Mouse (Mus musculus) neural tube, embryonic 10.5 days (tissue): ENCODE data around the gene Gm281.
A peak's percentile ranks its signal among the peaks of the same experiment; 100 is the strongest.
"Not testable (repeated sequence)": the region's sequence is repeated elsewhere in the genome, so short reads cannot be mapped to it uniquely, and the experiment has no call there.

Experiments
- DNase-seq: peaks from one replicate; pipeline ENCODE4 v3.0.0-alpha.2; 2017; ENCODE audit warnings: low spot score; ENCODE audit errors: extremely low spot score

The Gm281 gene

DNA sequence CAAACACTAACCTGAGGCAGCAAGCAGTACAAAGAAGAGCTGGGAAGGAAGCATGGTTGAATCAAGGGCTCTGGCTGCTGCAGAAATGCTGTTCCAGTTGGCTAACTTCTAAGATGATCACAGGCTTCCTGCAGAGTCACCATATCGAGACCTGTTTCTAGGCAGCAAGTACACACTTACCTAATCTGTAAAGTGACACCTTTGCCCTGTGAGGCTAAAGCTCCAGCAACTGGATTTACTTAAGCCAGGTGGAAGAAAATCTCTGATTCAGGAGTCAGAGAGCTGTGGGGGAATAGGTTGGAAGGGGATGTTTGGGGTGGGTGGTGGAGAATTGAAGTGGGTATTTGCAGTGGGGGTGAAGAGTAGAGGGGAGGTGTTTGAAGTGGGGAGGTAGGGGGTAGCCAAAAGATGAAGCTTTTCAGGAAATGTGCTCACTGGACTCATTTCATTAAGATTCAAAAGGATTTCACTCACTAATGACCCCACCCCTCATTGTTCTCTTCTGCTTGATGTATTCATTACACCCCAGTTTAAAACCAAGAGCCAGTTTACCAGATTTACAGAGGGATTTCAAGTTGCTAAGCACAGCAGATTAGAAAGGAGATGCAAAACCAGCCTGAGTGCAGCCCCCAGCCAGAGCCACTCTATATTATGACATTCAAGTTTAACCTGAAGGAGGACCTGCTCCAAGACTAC lies at the start of gene Gm281:
Gene Gm281 (minus strand): TSS at position 92 of the 696 bp plus-strand sequence.
- DNase-seq: no peak

DNA sequence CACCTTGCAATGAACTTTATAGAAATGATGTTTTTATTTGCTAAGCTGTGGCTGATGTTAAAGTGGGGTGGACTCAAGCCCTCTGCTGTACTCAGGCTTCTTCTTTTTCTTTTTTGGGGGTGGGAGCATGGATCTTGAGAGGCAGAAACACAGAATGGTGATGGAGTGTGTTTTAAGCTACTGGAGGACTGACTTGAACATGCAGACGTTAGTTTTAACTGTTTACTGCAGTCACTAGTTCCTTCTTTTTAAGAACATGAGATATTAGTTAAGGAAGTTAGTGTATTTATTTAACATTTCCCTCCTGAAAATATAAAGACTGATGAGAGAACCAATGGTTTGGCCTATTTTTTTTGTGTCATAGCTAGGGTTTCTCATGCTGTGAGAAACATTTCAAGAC lies 49.2 kb upstream of the Gm281 start:
- DNase-seq: no peak

DNA sequence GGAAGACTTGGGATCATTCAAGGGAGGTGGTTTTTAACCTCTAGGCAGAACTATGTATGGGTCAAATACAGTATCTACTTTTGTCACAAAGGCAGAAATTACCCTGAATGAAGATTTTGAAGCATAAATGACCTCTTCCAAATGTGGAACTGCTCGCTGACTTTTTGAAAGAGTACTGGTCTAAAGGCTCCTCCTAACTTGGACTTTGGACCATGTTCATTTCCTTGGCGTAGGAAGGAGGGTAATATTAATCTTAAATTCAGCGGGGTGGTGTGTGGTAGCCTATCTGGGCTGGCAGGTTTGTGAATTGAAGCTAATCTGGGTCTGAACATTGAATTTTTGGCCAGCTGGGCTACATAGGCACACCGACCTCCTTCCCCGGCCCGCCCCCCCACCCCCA lies 48.2 kb upstream of the Gm281 start:
- no peak for DNase-seq

DNA sequence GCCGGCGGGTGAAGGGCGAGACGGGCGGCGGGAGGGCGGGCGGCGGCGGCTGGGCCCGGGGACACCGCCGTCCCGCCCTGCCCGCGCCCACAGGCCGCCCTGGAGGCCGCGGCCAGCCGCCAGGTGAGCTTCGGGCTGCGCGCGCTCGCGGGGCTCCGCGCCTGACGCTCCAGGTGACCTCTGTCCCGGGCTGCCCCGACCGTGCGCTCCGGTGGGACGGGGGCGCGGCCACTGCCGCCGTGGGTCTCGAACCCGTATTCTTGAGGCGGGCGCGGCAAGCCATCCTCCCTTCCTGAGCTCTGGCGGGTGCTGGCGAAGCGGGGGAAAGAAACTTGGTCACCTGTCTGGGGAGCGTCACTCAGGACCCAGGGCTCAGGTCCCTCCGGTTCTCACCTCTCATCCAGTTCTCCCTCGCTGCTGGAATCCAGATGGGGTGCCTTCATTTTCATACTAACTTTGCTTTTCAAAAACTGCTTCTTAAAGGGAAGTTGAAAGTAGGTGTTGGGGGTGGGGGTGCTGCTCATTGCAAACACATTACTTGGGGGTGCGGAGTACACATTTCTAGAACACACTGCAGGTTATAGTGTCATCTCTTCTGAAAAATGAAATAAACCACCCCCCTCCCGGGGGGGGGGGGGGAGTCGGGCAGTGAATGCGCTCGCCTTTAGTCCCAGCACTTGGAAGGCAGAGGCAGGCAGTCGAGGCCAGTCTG lies 47.3 kb upstream of the Gm281 start, which contains the start of the genes Atxn7 and Thoc7:
Gene Atxn7 (plus strand): TSS at position 40 of the 712 bp plus-strand sequence.
Gene Thoc7 (minus strand): TSS at position 452 of the 712 bp plus-strand sequence.
- DNase-seq: peak; percentile 71

DNA sequence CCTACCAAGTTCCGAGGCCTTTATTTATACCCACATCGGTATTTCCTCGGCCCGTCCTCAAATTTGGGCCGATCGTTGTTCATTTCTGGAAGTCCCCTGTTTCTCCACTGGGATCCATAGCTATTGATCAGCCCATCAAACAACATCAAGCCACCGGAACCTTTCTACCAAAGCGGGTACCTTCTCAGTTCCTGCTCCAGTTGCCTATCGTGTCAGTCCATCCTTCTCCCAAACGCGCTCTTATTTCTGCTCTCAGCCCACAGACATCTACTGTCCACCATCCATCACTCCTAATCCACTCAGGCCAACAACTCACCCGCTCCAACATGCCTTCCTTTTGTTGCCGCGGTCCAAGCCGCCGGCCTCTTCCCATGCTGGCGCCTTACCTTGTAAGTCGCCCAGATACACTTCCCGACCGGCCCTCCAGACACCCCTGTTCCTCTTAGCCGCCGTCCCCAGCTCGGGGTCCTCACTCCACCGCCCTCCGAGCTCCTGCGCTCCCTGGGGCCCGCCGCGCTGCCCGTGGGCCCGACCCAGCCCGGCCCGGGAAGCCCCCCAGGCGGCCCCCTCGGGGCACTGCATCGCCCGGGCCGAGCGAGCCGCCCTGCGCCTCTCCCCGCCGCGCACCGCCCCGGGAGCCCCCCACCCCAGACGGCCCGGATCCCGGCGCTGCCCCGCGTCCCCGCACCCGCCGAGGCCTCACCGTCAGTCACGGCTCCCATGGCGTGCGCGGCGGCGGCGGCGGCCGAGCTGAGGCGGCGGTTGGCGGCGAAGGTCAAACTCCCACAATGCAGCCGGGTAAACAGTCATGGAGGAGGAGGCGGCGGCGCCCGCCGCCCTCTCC lies 46.4 kb upstream of the Gm281 start:
- DNase-seq: peak; percentile 76

DNA sequence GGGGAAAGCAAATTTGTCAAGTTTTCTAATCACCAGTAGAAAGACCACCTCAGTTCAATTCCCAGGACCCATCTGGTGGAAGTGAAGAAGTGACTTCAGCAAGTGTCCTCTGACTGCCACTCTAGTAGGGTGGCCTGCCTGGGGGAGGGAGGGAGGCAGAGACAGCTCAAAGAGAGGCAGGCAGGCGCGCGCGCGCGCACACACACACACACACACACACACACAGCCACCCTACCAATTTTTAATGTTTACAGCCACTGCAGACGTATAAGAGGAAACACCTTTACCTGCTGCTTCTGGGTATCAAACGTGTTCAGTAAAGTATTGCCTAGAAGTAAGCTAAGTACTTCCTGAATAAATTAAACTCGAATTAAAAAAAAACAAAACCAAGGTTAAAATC lies 45.8 kb upstream of the Gm281 start:
- peak; percentile 56 for DNase-seq

DNA sequence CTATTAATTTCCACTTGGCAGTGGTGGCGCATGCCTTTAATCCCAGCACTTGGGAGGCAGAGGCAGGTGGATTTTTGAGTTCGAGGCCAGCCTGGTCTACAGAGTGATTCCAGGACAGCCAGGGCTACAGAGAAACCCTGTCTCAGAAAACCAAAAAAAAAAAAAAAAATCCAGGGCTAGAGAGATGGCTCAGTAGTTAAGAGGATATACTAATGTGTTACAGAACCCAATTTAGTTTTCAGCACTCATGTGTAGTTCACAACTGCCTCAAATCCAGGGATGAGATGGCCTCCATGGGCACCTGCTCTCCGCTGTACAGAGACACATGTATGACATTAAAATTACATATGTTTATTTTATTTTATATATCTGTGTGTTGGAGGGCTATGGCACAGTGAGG lies 37.9 kb upstream of the Gm281 start:
- not testable (repeated sequence) for DNase-seq

DNA sequence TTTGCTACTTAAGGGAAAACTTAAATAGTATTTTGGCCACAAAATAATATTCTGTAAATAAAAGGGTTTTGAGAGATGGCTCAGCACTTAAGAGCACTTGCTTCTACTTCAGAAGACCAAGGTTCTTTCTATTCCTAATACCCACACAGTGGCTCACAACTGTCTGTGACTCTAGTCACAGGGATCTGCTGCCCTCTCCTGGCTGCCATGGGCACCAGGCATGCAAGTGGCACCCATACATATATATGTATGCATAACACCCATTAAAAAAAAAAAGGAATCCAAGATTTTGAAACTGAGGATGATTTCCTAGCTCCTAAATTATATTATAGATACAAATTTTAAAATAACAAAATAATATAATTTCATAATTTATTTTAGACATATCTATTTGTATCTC lies 36.1 kb upstream of the Gm281 start:
- DNase-seq: no peak

- no peak for DNase-seq
These were observed 34.1 kb upstream of the Gm281 start for GRCm38 (mm10) chr14:13948345-13948744.

DNA sequence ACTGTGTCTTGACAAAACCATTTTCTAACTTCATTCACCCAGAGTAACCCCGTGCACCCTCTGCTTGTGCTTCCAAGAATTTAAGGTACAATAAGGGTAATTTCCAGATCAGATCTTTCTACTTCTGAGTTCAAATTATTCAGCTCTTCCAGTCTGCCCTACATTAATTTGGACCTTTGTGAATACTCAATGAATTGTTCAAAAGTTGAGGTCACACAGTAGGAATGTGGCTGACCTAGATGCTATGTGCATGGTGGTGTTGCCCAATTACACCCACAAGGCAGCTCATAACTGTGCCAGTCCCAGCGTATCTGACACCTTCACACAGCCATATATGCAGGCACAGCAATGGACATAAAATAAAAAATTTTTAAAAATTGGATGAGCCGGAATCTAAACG lies 30.4 kb upstream of the Gm281 start:
- no peak for DNase-seq

- no peak for DNase-seq
These were observed 19.7 kb upstream of the Gm281 start for GRCm38 (mm10) chr14:13934052-13934371.

- peak; percentile 27 for DNase-seq
These were observed 19.2 kb upstream of the Gm281 start for GRCm38 (mm10) chr14:13933290-13934051.

DNA sequence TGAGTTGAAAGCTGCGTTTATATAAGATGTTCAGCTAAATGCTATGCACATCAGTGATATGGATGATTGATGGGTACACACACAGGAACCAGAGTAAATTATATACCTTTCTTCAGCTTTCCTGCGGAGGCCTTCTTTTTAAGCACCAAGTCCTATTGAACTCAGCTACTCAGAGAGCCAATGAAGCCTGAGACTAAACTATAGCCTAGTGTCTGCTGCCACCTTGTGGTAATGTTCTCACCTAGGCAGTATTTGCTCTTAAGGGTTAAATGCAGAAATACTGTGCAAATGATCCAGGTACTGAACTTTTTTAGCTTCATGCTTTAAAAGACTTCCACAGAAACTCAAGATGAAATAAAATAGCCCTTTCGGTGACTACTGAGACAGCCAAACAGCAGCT lies 3.4 kb upstream of the Gm281 start:
- peak; percentile 56 for DNase-seq

- no peak for DNase-seq
These were observed 2.9 kb upstream of the Gm281 start for GRCm38 (mm10) chr14:13917208-13917607.

DNA sequence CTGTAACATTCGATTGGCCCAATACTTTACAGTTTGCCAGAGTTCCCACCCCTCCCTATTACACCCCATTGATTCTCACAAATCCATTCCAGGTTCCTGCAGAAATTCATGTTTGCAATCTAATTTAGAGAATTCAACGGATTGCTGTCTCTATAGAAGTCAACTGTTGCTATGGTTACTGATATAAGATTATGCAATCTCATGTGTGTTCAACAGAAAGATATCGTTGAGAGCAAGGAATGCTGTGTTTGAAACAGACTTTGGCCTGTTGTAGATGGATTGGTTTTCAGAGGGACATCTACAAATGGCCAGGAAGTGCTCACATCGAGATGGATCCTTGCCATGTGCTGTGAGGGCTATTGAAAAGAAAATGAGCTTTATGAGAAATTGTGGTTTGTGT lies 929 bp upstream of the Gm281 start:
- no peak for DNase-seq

GRCm38 (mm10) chr14:13910148-13910547 lies 4.1 kb downstream of the Gm281 start:
- DNase-seq: no peak

GRCm38 (mm10) chr14:13907145-13907544 lies 7.1 kb downstream of the Gm281 start:
- no peak for DNase-seq

GRCm38 (mm10) chr14:13906461-13906860 lies 7.8 kb downstream of the Gm281 start:
- DNase-seq: no peak

GRCm38 (mm10) chr14:13901611-13902067 lies 12.6 kb downstream of the Gm281 start:
- peak; percentile 77 for DNase-seq

DNA sequence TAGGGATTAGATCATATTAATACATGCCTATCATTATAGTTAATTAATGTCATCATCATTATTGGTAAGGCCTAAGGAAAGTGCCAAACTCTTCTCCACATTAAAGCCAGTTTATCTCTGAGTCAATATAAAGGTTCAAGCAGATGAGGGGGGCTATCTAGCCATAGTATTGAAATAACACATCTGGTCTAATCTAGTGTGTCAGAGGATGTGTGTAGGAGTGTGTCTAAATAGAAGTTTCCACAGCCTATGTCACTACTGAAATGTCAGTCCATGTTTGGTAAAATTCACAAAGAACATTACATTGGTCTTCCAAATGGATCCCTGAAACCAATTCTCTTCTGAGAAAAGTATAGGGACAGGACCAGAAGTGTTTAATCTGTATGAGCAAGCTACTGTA lies 19.1 kb downstream of the Gm281 start:
- no peak for DNase-seq

DNA sequence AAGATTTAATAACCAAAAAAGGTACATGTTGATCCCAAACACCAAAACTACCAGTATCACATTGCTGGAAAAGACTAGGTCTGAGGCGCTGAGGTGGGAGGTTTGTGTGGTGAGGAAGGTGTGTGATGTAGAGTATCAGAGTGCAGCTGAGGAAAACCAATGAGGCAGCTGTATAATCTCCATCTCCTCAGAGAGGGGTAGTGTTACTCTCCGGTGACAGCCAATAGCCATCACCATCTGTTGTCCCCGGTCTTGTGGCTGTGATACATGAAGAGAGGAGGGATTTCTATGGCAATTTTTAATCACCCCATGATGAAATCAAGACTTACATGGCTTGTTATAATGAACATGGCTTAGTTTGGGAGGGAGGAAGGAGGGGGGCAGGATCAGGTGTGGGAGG lies 20.5 kb downstream of the Gm281 start:
- no peak for DNase-seq
